Mouse (Mus musculus) kidney, adult 2 months (tissue): ENCODE measurements at regions not wholly inside any gene's neighbourhood (a gene's known extent, or its start where the extent isn't known, plus 50 kb on each side); places are given as distances from the start of the nearest gene placed in this dataset.

Source experiments
- DNase-seq: peaks from one replicate; pipeline ENCODE4 v3.0.0; 2021
- H3K27ac ChIP-seq: fragments of 200-500 bp; 2 replicates; pipeline ENCODE4 v1.5.1; 2012; ENCODE audit warnings: low read depth, low read length, control low read depth, inconsistent platforms; ENCODE audit not compliant: insufficient read depth
- H3K27me3 ChIP-seq: fragments of 200-500 bp; replicated peaks from 2 replicates; pipeline ENCODE4 v1.6.1; 2012; ENCODE audit warnings: mild to moderate bottlenecking, moderate library complexity, low read length, inconsistent platforms; ENCODE audit not compliant: control insufficient read depth, insufficient read depth
- H3K36me3 ChIP-seq: fragments of 200-500 bp; 2 replicates; pipeline ENCODE4 v1.6.1; 2012; ENCODE audit warnings: mild to moderate bottlenecking, moderate library complexity, low read length, inconsistent platforms; ENCODE audit not compliant: control insufficient read depth, insufficient read depth
- H3K4me1 ChIP-seq: fragments of 200-500 bp; 2 replicates; pipeline ENCODE4 v1.6.1; 2011; ENCODE audit warnings: low read length; ENCODE audit not compliant: control insufficient read depth, insufficient read depth
- H3K4me3 ChIP-seq: fragments of 200-500 bp; 2 replicates; pipeline ENCODE4 v1.5.1; 2011; ENCODE audit warnings: mild to moderate bottlenecking, low read depth, low read length, control low read depth; ENCODE audit not compliant: insufficient read depth
- CTCF ChIP-seq: fragments of 200-500 bp; conservative IDR thresholded peaks from 2 replicates; pipeline ENCODE4 v1.5.1; 2011; ENCODE audit warnings: low read depth, mild to moderate bottlenecking, control low read depth, low read length, moderate library complexity, mixed read lengths; ENCODE audit not compliant: insufficient read depth, insufficient read length
- POLR2A ChIP-seq: fragments of 200-500 bp; IDR thresholded peaks from one replicate; pipeline ENCODE4 v1.6.1; 2011; ENCODE audit warnings: low read depth, low read length, control low read depth
- WGBS: fragments of 180-500 bp; shearing (Covaris S2); methylation state at CpG from one replicate; pipeline ENCODE4 v1.1.7; 2018; 5-methylcytosine and 5-hydroxymethylcytosine counted together

GRCm38 (mm10) chr12:107104570-107104969 is 383.9 kb upstream of the 3110018I06Rik start:
- no peak overlapping the region for H3K27ac ChIP-seq
- no peak for DNase-seq
- no peak overlapping the region for H3K4me3 ChIP-seq
- H3K36me3 ChIP-seq = no peaks in the 10 kb centered on the region
- no peaks in the 10 kb centered on the region for H3K4me1 ChIP-seq
- TF ChIP-seq POLR2A (no peak), CTCF (no peak)
- 50% methylated on average over 8 of the region's 8 CpGs for WGBS
- no peaks in the 10 kb centered on the region for H3K27me3 ChIP-seq

GRCm38 (mm10) chr12:107105017-107105416 is 383.4 kb upstream of the 3110018I06Rik start:
- Histone ChIP-seq H3K4me1 (no peaks in the 10 kb centered on the region), H3K27me3 (no peaks in the 10 kb centered on the region), H3K4me3 (no peak overlapping the region), H3K36me3 (no peaks in the 10 kb centered on the region), H3K27ac (no peak overlapping the region)
- 63% methylated on average over 11 of the region's 11 CpGs for WGBS
- TF ChIP-seq CTCF (no peak), POLR2A (no peak)
- no peak for DNase-seq

- no peak for DNase-seq
- TF ChIP-seq POLR2A = no peak
- TF ChIP-seq CTCF = no peak
- Histone ChIP-seq H3K4me1 (no peaks in the 10 kb centered on the region), H3K27me3 (no peaks in the 10 kb centered on the region), H3K36me3 (no peaks in the 10 kb centered on the region), H3K27ac (no peak overlapping the region), H3K4me3 (no peak overlapping the region)
- 26% methylated on average over 18 of the region's 18 CpGs for WGBS
Measured at GRCm38 (mm10) chr12:107111908-107112770, 376.3 kb upstream of the 3110018I06Rik start.

- Histone ChIP-seq H3K27me3 (no peaks in the 10 kb centered on the region), H3K36me3 (no peaks in the 10 kb centered on the region), H3K4me1 (no peaks in the 10 kb centered on the region), H3K4me3 (no peak overlapping the region), H3K27ac (no peak overlapping the region)
- TF ChIP-seq CTCF = no peak
- TF ChIP-seq POLR2A = no peak
- 67% methylated on average over 3 of the region's 3 CpGs for WGBS
- no peak for DNase-seq
Measured at GRCm38 (mm10) chr12:107118364-107118763, 370.1 kb upstream of the 3110018I06Rik start.

- Histone ChIP-seq H3K36me3 (no peaks in the 10 kb centered on the region), H3K4me1 (no peaks in the 10 kb centered on the region)
- WGBS = 41% methylated on average over 10 of the region's 10 CpGs
Measured at GRCm38 (mm10) chr12:107119076-107119475, 369.4 kb upstream of the 3110018I06Rik start.

GRCm38 (mm10) chr12:107120486-107121186 is 367.8 kb upstream of the 3110018I06Rik start:
- no peak overlapping the region for H3K27ac ChIP-seq
- no peaks in the 10 kb centered on the region for H3K4me1 ChIP-seq
- H3K36me3 ChIP-seq = no peaks in the 10 kb centered on the region
- no peak for DNase-seq
- no peaks in the 10 kb centered on the region for H3K27me3 ChIP-seq
- TF ChIP-seq CTCF (no peak), POLR2A (no peak)
- WGBS = 78% methylated on average over 21 of the region's 21 CpGs
- H3K4me3 ChIP-seq = no peak overlapping the region

More at GRCm38 (mm10) chr12:107119076-107119475, 369.4 kb upstream of the 3110018I06Rik start:
- Histone ChIP-seq H3K27me3 (no peaks in the 10 kb centered on the region), H3K27ac (no peak overlapping the region), H3K4me3 (no peak overlapping the region)
- TF ChIP-seq POLR2A (no peak), CTCF (no peak)
- DNase-seq = no peak

GRCm38 (mm10) chr12:107121990-107122389 is 366.4 kb upstream of the 3110018I06Rik start:
- TF ChIP-seq CTCF (no peak), POLR2A (no peak)
- Histone ChIP-seq H3K27me3 (no peaks in the 10 kb centered on the region), H3K36me3 (no peaks in the 10 kb centered on the region), H3K27ac (no peak overlapping the region), H3K4me3 (no peak overlapping the region), H3K4me1 (no peaks in the 10 kb centered on the region)
- WGBS = 62% methylated on average over 4 of the region's 4 CpGs
- no peak for DNase-seq
